ENCODE assay signal across 1 mouse cellular context in the genomic region with DNA sequence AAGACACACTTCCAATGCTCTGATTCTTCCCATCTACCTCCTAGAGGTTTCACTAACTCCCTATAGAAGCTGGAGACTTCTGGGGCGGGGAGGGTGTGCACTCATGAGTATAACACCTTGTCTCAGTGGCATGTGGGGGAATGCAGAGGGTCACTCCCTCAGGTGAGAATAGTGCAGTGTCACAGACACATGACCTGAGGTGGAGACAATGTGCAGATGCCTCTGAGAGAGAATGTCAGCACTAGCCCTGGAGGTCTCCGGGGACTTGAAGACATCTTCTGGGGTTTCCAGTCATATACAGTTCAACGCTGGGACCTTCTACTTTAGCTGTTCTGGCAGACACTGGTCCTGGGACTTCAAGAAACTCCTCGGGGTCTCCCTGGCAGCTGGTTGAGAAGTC.
A peak's percentile ranks its signal among the peaks of the same experiment; 100 is the strongest.
TF ChIP-seq lines count a peak whose summit lies in the region.

No protein-coding gene starts in this region.

TF ChIP-seq in CH12.LX, 34 proteins besides CTCF, POLR2A, EP300 and RAD21 (continued from another document):
- TF ChIP-seq TBP (conservative IDR thresholded peaks at IDR 0.05; ENCODE audit: low read depth, low read length) (no peak), CHD2 (IDR thresholded peaks at IDR 0.05; ENCODE audit: low read length) (no peak), IRF4 (IDR thresholded peaks at IDR 0.05; ENCODE audit: low read depth, low read length) (no peak), JUN (IDR thresholded peaks at IDR 0.05; ENCODE audit: insufficient read depth, low read depth, low read length) (no peak), ELF1 (IDR thresholded peaks at IDR 0.05; ENCODE audit: low read depth, low read length) (no peak), HCFC1 (IDR thresholded peaks at IDR 0.05; ENCODE audit: low read depth, low read length) (0 out of 2 replicates have a peak, but pooled peaks have one; percentile 5), KAT2A (IDR thresholded peaks at IDR 0.05; ENCODE audit: insufficient replicate concordance, low read length) (no peak), MAX (IDR thresholded peaks at IDR 0.05; ENCODE audit: low read length) (peak; percentile 66; the same call in 1 of the 2 replicates), ZC3H11A (IDR thresholded peaks at IDR 0.05; ENCODE audit: low read depth, low read length) (no peak), POLR2AphosphoS2 (IDR thresholded peaks at IDR 0.05; ENCODE audit: low read depth, low read length) (no peak), PAX5 (IDR thresholded peaks at IDR 0.05; ENCODE audit: low read length) (no peak), SIN3A (IDR thresholded peaks at IDR 0.05; ENCODE audit: low read length) (no peak), ETS1 (conservative IDR thresholded peaks at IDR 0.05; ENCODE audit: low read depth, low read length) (peak; percentile 60), TCF12 (IDR thresholded peaks at IDR 0.05; ENCODE audit: low read depth, low read length) (no peak; the same call in 1 of the 2 replicates), ZMIZ1 (IDR thresholded peaks at IDR 0.05; ENCODE audit: low read depth, low read length) (no peak), JUND (conservative IDR thresholded peaks at IDR 0.05; ENCODE audit: low read depth, low read length) (no peak), NRF1 (IDR thresholded peaks at IDR 0.05; ENCODE audit: low read depth, low read length) (no peak), MXI1 (IDR thresholded peaks at IDR 0.05; ENCODE audit: low read depth, low read length) (no peak)
